Mouse (Mus musculus): Measurements from ENCODE around the gene Paqr3.

GRCm38 (mm10) chr5:97135331-97135730 is 23.9 kb upstream of the Paqr3 start:
- no peak for TF ChIP-seq POLR2A (IDR thresholded peaks at IDR 0.05; ENCODE audit: extremely low read depth, insufficient read depth, low read length)
- no peak for TF ChIP-seq CTCF (IDR thresholded peaks at IDR 0.05; ENCODE audit: low read depth, low read length)
